Mouse (Mus musculus): ENCODE measurements around the gene Polr3e. TPM values are rescaled to one million over a fixed set of nuclear protein-coding genes. Genes with fewer than 3 reads are reported as not detected.
"Not testable (repeated sequence)": the region's sequence is repeated elsewhere in the genome, so short reads cannot be mapped to it uniquely, and the experiment has no call there.

Polr3e gene
- polyA plus RNA-seq, 1 experiment from 2014 or later, result 11.9 TPM

DNA sequence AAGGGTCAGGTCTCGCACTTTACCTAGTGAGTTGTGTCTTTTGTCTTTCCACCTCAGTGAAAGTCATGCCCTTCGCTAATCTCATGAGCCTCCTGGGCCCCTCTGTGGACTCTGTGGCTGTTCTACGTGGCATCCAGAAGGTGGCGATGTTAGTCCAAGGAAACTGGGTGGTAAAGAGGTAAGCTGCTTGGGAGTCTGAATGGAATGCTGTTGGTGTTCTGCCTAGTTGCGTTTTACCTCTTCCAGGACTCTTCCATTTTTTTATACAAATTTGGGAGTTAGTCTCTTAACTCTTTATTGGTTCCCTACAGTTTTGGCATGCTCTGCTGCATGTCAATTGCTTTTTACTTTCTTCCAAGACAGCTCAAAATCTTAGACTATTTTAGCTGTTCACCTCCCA is 17.2 kb downstream of the Polr3e start:
- no peak overlapping the region for H3K4me3 ChIP-seq (ENCODE audit: inconsistent target)
- H3K79me2 ChIP-seq (ENCODE audit: inconsistent target), result no peaks in the 10 kb centered on the region
- peaks cover 83% of the 10 kb centered on the region; the same call in 1 of the 2 replicates for H3K36me3 ChIP-seq (ENCODE audit: inconsistent target)
- 70% methylated on average over 5 of the region's 5 CpGs for WGBS (ENCODE audit: missing documents)
- H3K27ac ChIP-seq, result no peak overlapping the region

DNA sequence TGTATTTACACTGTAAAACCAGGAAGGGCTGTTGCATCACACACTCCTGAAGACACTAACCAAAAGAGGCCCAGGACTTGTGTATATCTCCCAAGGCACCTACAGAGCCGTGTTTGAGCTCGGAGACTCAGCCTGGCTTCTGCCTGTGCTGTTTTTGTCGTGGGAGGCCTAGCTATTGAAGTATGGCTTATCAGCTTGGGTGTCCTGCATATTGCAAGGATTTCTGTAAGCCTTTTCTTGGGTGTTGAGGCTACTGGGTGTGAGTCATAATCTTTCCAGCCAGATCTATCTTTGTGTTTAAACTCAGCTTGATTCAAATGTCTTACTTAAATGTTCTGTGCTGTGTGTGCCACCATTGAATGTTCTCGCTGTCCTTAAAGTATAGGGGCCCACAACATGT is 19.0 kb downstream of the Polr3e start:
- Histone ChIP-seq H3K79me2 (ENCODE audit: inconsistent target) (no peaks in the 10 kb centered on the region), H3K4me3 (ENCODE audit: inconsistent target) (no peak overlapping the region), H3K36me3 (ENCODE audit: inconsistent target) (peaks cover 83% of the 10 kb centered on the region), H3K27ac (no peak overlapping the region)
- 90% methylated on average over 4 of the region's 4 CpGs for WGBS (ENCODE audit: missing documents)

DNA sequence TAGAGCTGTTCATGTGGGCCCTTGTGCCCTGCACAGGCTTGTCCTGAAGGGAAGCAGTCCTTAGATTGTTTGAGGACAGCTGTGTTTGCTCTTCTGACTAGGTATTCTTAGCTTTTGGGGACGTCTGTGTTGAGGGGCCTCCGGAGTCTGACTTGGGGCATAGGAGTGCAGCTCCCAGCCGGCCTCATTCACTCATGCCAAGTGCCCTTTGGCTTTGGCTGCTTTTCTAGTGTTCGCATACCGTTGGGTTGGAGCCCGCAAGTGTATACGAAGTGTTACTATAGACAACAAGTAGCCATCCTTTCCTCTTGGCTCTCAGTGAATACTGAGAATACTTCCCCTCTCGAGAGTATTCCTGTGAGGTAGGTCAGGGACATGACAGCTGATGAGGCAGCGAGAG is 20.7 kb downstream of the Polr3e start:
- Histone ChIP-seq H3K27ac (no peak overlapping the region), H3K36me3 (ENCODE audit: inconsistent target) (peaks cover 81% of the 10 kb centered on the region), H3K4me3 (ENCODE audit: inconsistent target) (no peak overlapping the region), H3K79me2 (ENCODE audit: inconsistent target) (no peaks in the 10 kb centered on the region)
- 96% methylated on average over 9 of the region's 9 CpGs for WGBS (ENCODE audit: missing documents)

- peaks cover 80% of the 10 kb centered on the region for H3K36me3 ChIP-seq (ENCODE audit: inconsistent target)
- H3K4me3 ChIP-seq (ENCODE audit: inconsistent target), result no peak overlapping the region
- no peak overlapping the region for H3K27ac ChIP-seq
- H3K79me2 ChIP-seq (ENCODE audit: inconsistent target), result no peaks in the 10 kb centered on the region
- WGBS (ENCODE audit: missing documents), result over 99% methylated on average over 12 of the region's 12 CpGs
Measured at GRCm38 (mm10) chr7:120940343-120940742, 22.8 kb downstream of the Polr3e start.

GRCm38 (mm10) chr7:120941214-120941613 is 23.7 kb downstream of the Polr3e start:
- 96% methylated on average over 6 of the region's 6 CpGs for WGBS (ENCODE audit: missing documents)
- no peak overlapping the region for H3K4me3 ChIP-seq (ENCODE audit: inconsistent target)
- peaks cover 82% of the 10 kb centered on the region for H3K36me3 ChIP-seq (ENCODE audit: inconsistent target)
- H3K79me2 ChIP-seq (ENCODE audit: inconsistent target), result no peaks in the 10 kb centered on the region
- no peak overlapping the region for H3K27ac ChIP-seq

DNA sequence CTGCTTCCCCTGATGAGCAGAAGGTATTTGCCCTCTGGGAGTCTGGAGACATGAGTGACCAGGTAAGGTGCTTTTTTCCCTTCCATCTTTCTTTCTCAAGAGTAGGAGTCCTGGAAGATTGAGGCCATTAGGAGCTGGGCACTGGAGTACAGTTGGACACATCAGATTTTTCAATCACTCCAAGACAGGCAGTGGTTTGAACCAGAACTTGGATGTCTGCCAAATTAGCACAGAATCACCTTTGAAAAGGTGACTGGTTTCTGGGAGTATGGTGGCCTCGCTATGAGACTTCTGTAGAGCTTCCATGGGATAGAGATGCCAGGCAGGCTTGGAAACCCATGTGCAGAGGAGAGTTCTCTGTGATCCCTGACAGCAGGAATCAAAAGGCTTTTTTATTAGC is 25.0 kb downstream of the Polr3e start:
- no peak overlapping the region for H3K27ac ChIP-seq
- 92% methylated on average over 1 of the region's 1 CpGs for WGBS (ENCODE audit: missing documents)
- H3K36me3 ChIP-seq (ENCODE audit: inconsistent target), result peaks cover 69% of the 10 kb centered on the region
- H3K79me2 ChIP-seq (ENCODE audit: inconsistent target), result no peaks in the 10 kb centered on the region
- no peak overlapping the region for H3K4me3 ChIP-seq (ENCODE audit: inconsistent target)

DNA sequence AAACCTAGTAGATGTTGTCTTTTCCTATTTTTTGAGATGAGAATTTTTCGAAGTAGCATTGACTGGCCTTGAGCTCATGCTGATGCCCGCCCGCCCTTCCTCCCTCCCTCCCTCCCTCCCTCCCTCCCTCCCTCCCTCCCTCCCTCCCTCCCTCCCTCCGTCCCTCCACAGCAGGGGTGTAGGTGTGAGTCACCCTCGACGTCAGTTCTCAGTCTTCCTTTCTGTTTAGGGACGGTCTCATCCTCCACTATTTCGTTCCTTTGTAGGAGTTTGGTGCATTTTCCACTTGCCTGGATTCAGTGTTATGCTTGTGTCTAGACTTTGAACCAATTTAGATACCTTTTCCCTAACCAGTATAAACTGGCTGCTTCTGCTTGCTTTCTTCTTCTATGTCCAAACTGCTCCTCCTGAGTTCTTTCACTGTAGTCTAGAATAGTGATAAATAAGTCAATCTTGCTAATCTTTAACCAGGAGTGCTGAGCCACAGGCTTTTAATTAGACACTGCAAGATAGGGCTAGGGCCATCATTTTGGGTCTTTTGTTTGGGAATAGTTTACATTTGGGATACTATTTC is 26.5 kb downstream of the Polr3e start:
- Histone ChIP-seq H3K27ac (no peak overlapping the region), H3K36me3 (ENCODE audit: inconsistent target) (peaks cover 55% of the 10 kb centered on the region), H3K4me3 (ENCODE audit: inconsistent target) (no peak overlapping the region), H3K79me2 (ENCODE audit: inconsistent target) (no peaks in the 10 kb centered on the region)
- 56% methylated on average over 6 of the region's 8 CpGs for WGBS (ENCODE audit: missing documents)

- 92% methylated on average over 7 of the region's 7 CpGs for WGBS (ENCODE audit: missing documents)
- not testable (repeated sequence) for H3K27ac ChIP-seq; H3K4me3 ChIP-seq (ENCODE audit: inconsistent target); H3K36me3 ChIP-seq (ENCODE audit: inconsistent target); H3K79me2 ChIP-seq (ENCODE audit: inconsistent target)
Measured at GRCm38 (mm10) chr7:120953591-120953990, 36.0 kb downstream of the Polr3e start.

GRCm38 (mm10) chr7:120960116-120960515 is 42.6 kb downstream of the Polr3e start:
- WGBS (ENCODE audit: missing documents), result 100% methylated on average over 2 of the region's 2 CpGs
- Histone ChIP-seq H3K79me2 (ENCODE audit: inconsistent target) (no peaks in the 10 kb centered on the region), H3K27ac (no peak overlapping the region), H3K36me3 (ENCODE audit: inconsistent target) (no peaks in the 10 kb centered on the region), H3K4me3 (ENCODE audit: inconsistent target) (no peak overlapping the region)

GRCm38 (mm10) chr7:120960601-120961000 is 43.1 kb downstream of the Polr3e start:
- Histone ChIP-seq H3K79me2 (ENCODE audit: inconsistent target) (no peaks in the 10 kb centered on the region), H3K36me3 (ENCODE audit: inconsistent target) (no peaks in the 10 kb centered on the region), H3K4me3 (ENCODE audit: inconsistent target) (no peak overlapping the region), H3K27ac (no peak overlapping the region)
- WGBS (ENCODE audit: missing documents), result 92% methylated on average over 6 of the region's 6 CpGs

DNA sequence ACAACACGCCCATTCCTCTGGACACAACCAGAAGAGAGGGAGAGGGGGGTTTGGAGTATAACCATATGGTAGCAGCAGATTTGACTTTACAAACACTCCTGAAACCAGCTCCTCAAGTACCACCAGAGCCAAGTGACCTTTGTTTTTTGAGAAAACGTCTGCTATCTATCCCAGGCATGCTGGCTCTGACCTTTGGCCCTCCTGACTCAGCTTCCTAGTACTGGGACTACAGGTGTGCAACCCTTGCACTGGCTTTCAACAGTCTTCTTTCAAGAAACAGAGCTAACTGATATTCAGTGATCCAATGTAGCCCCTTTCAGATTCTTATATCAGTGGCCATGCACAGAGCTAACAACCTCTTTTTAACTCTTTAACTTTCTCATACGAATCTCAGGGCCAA is 44.3 kb downstream of the Polr3e start:
- Histone ChIP-seq H3K4me3 (ENCODE audit: inconsistent target) (no peak overlapping the region), H3K36me3 (ENCODE audit: inconsistent target) (no peaks in the 10 kb centered on the region), H3K27ac (no peak overlapping the region), H3K79me2 (ENCODE audit: inconsistent target) (no peaks in the 10 kb centered on the region)
- WGBS (ENCODE audit: missing documents), result 94% methylated on average over 3 of the region's 3 CpGs

- H3K36me3 ChIP-seq (ENCODE audit: inconsistent target), result no peaks in the 10 kb centered on the region
- no peak overlapping the region for H3K4me3 ChIP-seq (ENCODE audit: inconsistent target)
- 80% methylated on average over 5 of the region's 5 CpGs for WGBS (ENCODE audit: missing documents)
- H3K27ac ChIP-seq, result no peak overlapping the region
- no peaks in the 10 kb centered on the region for H3K79me2 ChIP-seq (ENCODE audit: inconsistent target)
Measured at GRCm38 (mm10) chr7:120963126-120963525, 45.6 kb downstream of the Polr3e start.

DNA sequence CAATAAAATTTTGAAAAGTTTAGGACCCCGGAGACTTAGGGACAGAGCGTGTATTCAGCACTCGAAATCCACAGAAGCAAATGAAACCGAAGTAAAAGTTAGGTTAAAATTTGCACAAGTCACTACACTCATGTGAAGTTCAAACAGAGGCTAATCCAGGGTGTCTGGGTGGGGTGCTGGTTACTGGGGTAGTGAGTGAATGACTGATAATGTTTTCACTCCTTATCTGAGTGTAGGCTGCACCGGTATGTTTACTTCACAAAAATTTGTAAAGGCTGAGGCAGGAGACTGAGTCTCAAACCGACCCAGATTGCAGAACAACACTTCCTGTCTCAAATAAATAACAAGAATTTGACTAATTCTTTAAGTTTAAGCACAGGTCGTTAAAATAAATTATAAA is 51.7 kb downstream of the Polr3e start:
- WGBS (ENCODE audit: missing documents), result 82% methylated on average over 7 of the region's 7 CpGs
- Histone ChIP-seq H3K4me3 (ENCODE audit: inconsistent target) (no peak overlapping the region), H3K36me3 (ENCODE audit: inconsistent target) (no peaks in the 10 kb centered on the region), H3K27ac (no peak overlapping the region), H3K79me2 (ENCODE audit: inconsistent target) (no peaks in the 10 kb centered on the region)

DNA sequence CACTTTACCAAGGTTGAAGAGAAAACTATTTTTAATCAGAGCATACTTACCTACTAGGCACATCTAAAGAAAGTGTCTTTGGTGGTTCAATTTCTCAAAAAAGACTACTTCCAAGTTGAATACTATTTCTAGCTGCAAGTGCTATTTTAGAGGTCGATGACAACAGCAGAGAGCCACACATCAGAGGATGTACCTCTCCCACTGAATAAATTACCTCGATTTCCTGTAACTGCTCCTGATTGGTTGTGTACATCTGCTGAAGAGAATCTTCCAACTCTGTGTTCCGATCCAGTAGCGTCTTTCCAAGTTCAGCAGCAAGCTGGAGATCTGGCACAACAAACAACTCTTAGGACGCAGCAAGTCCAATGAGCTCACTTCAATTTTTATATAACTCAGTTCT is 52.6 kb downstream of the Polr3e start:
- Histone ChIP-seq H3K79me2 (ENCODE audit: inconsistent target) (peaks cover 6% of the 10 kb centered on the region; the same call in 1 of the 2 replicates), H3K4me3 (ENCODE audit: inconsistent target) (no peak overlapping the region), H3K36me3 (ENCODE audit: inconsistent target) (no peaks in the 10 kb centered on the region), H3K27ac (no peak overlapping the region)
- WGBS (ENCODE audit: missing documents), result 87% methylated on average over 5 of the region's 5 CpGs

DNA sequence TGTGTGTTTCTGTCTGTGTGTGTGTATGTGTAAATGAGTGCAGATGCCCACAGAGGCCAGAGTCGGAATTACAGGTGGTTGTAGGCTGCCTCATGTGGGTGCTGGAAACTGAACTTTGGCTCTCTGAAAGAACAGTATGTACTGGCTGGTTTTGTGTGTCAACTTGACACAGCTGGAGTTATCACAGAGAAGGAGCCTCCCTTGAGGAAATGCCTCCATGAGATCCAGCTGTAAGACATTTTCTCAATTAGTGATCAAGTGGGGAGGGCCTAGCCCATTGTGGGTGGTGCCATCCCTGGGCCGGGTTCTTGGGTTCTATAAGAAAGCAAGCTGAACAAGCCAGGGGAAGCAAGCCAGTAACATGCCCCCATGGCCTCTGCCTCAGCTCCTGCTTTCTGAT is 54.9 kb downstream of the Polr3e start:
- H3K79me2 ChIP-seq (ENCODE audit: inconsistent target), result peaks cover 21% of the 10 kb centered on the region
- 85% methylated on average over 2 of the region's 2 CpGs for WGBS (ENCODE audit: missing documents)
- not testable (repeated sequence) for H3K36me3 ChIP-seq (ENCODE audit: inconsistent target); H3K4me3 ChIP-seq (ENCODE audit: inconsistent target); H3K27ac ChIP-seq

GRCm38 (mm10) chr7:120974001-120974400 is 56.5 kb downstream of the Polr3e start:
- Histone ChIP-seq H3K27ac (no peak overlapping the region), H3K79me2 (ENCODE audit: inconsistent target) (peaks cover 32% of the 10 kb centered on the region)

More at GRCm38 (mm10) chr7:120974001-120974400, 56.5 kb downstream of the Polr3e start:
- no peaks in the 10 kb centered on the region for H3K36me3 ChIP-seq (ENCODE audit: inconsistent target)
- H3K4me3 ChIP-seq (ENCODE audit: inconsistent target), result no peak overlapping the region
- WGBS (ENCODE audit: missing documents), result 82% methylated on average over 3 of the region's 3 CpGs
